Mouse (Mus musculus) spleen, adult 18-20 months (tissue): ENCODE measurements around the gene Vmn1r77.
"Not testable (repeated sequence)": the region's sequence is repeated elsewhere in the genome, so short reads cannot be mapped to it uniquely, and the experiment has no call there.

Source experiments
- DNase-seq, 2 experiments: peaks; one replicate each; pipeline ENCODE4 v3.0.0; 2022; ENCODE audit warnings: mixed read lengths in 2 of 2

Gene Vmn1r77

DNA sequence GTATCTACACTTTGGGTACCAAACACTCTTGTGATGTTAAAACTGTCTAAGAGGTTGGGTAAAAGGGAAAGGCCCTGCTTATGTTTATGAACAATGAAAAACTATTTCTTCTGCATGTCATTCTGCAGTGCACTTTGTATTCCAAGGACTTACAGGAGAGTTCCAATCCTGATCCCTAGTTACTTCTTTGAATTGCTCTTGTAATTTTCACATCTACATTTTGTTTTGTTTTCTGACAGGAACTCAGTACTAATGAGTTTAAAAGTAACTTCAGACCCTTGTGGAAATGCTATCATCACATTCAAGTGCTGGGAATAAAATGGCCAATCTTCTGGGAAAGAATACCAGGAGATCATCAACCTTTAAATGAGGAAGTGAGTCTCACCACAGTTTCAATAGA, at the start of gene Vmn1r77:
TSS of gene Vmn1r77 (plus strand) at position 301 of the 400 bp plus-strand sequence.
- not testable (repeated sequence) for DNase-seq

DNA sequence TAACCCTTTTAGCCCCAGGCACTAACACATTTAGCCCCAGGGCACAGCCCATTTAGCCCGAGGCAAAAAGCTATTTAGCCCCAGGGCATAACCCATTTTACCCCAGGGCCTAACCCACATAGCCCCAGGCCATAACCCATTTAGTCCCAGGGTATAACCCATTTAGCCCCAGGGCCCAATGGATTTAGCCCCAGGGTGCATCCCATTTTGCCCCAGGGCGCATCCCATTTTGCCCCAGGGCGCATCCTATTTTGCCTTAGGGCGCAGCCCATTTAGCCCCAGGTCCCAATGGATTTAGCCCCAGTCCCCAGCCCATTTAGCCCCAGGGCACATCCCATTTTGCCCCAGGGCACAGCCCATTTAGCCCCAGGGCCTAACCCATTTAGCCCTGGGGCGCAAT, 25.1 kb upstream of the Vmn1r77 start:
- not testable (repeated sequence) for DNase-seq

DNA sequence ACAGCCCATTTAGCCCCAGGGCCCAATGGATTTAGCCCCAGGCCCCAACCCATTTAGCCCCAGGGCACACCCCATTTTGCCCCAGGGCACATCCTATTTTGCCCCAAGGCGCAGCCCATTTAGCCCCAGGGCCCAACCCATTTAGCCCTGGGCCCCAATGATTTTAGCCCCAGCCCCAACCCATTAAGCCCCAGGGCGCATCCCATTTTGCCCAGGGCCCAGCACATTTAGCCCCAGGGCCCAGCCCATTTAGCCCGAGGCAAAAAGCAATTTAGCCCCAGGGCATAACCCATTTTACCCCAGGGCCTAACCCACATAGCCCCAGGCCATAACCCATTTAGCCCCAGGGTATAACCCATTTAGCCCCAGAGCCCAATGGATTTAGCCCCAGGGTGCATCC, 24.2 kb upstream of the Vmn1r77 start:
- DNase-seq: not testable (repeated sequence)

DNA sequence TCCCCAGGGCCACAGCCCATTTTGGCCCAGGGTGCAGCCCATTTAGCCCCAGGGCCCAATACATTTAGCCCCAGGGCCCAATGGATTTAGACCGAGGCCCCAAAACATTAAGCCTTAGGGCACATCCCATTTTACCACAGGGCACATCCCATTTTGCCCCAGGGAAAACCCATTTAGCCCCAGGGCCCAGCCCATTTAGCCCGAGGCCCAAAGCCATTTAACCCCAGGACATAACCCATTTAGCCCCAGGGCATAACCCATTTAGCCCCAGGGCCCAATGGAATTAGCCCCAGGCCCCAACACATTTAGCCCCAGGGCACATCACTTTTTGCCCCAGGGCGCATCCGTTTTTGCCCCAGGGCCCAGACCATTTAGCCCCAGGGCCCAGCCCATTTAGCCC, 23.4 kb upstream of the Vmn1r77 start:
- no peak for DNase-seq

DNA sequence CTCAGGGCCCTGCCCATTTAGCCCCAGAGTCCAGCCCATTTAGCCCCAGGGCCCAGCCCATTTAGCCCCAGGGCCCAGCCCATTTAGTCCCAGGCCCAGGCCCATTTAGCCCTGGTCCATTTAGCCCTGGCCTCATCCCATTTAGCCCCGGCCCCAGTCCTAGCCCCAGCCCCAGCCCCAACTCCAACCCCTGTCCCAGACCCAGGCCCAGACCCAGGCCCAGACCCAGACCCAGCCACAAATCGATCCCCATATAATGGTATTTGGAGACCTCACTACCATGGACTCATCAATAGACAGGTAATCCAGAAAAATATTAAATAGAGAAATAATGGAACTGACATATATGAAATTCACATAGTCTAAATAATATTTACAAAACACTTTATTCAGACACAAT, 18.7 kb upstream of the Vmn1r77 start:
- DNase-seq: not testable (repeated sequence)

DNA sequence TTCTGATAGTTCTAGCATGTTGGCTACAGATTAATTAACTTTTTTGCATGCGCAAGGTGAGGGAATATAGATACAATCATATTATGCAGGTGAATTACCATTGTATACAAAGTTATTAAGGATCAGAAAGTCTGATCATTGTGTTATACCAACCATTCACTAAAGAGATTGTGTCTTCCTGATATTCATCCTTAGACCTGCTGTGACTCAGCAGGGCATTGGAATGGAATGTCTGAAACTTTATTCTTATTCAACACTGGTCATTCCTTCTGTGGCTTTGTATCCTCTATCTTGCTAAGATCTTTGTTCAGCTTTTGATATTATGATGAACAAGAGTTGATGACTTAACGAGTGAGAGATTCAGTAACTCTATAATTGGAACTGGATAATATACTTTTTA, 4.1 kb downstream of the Vmn1r77 start:
- DNase-seq: no peak
